Mouse (Mus musculus): ENCODE measurements at regions not wholly inside any gene's neighbourhood (a gene's known extent, or its start where the extent isn't known, plus 50 kb on each side); places are given as distances from the start of the nearest gene placed in this dataset.

GRCm38 (mm10) chr6:6289806-6290205 is 72.8 kb upstream of the Slc25a13 start:
- DNase-seq, result peak; percentile 31 to 45

- no peak for DNase-seq
Measured at GRCm38 (mm10) chr6:6280812-6281568, 64.0 kb upstream of the Slc25a13 start.

DNA sequence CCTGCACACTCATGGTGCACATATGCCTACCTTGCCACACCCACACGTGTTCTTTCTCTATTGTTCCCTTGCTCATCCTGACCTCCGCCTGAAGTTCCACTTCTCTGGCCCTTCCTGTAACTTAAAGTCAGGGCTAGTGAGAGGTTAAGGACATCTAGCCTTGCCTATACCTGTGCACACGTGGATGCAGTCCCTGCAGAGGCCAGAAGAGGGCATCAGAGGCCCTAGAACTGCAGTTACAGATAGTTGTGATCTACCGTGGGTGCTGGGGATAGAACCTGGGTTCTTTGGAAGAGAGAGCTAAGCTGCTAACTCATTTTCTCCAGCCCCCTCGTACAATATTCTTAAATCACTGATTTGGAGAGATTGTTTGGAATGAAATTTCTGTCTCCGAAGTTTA is 62.7 kb upstream of the Slc25a13 start:
- DNase-seq, result no peak

DNA sequence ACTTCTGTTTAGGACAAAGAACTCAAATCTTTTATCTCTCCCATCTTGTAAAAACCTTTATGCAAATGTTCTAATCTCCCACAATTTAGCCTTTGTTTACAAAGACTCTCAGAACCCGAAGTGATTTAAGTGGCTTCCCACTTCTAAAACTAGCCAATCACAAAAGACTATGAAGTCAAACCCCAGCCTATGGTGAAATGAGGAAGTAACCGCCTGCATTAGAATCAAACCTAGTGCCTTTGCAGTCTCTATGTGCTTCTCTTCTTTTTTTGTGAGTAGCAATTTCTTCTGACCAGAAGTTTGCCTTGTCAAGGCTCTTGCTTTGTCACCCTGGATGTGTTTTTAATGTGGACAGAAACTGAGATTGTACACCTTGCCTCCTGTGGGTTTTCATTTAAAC is 53.6 kb upstream of the Slc25a13 start:
- no peak for DNase-seq
